Mouse (Mus musculus) bone marrow, adult 2 months (tissue): ENCODE data around the gene Nxn. TPM values are rescaled to one million over a fixed set of nuclear protein-coding genes. Genes with fewer than 3 reads are reported as not detected.

ENCODE experiments used
- H3K27ac ChIP-seq: fragments of 200-500 bp; 2 replicates; pipeline ENCODE4 v1.5.1; 2012; ENCODE audit warnings: low read depth, mild to moderate bottlenecking, control low read depth, inconsistent platforms, low read length; ENCODE audit not compliant: control insufficient read depth, poor library complexity, insufficient read depth
- H3K4me1 ChIP-seq: fragments of 200-500 bp; 2 replicates; pipeline ENCODE4 v1.6.1; 2011; ENCODE audit warnings: low read length; ENCODE audit not compliant: control insufficient read depth, insufficient read depth
- H3K4me3 ChIP-seq: fragments of 200-500 bp; replicated peaks from 2 replicates; pipeline ENCODE3; 2011; ENCODE audit warnings: mild to moderate bottlenecking, low read depth, low read length, control low read depth; ENCODE audit not compliant: control insufficient read depth
- CTCF ChIP-seq: fragments of 200-500 bp; IDR thresholded peaks from 2 replicates; pipeline ENCODE4 v1.5.1; 2011; ENCODE audit warnings: low read length, control low read depth; ENCODE audit not compliant: control insufficient read depth, insufficient read depth
- POLR2A ChIP-seq: fragments of 200-500 bp; IDR thresholded peaks from 2 replicates; pipeline ENCODE4 v1.6.1; 2011; ENCODE audit warnings: low read depth, mild to moderate bottlenecking, control low read depth, low read length, borderline replicate concordance; ENCODE audit not compliant: control insufficient read depth
- WGBS: fragments of 180-500 bp; shearing (Covaris S2); methylation state at CpG from one replicate; pipeline ENCODE4 v1.1.7; 2018; 5-methylcytosine and 5-hydroxymethylcytosine counted together
- polyA plus RNA-seq: library from polyadenylated mRNA; stranded (reverse); fragments of >200 nt; gene quantifications from 2 replicates; pipeline ENCODE4 v1.2.4, GENCODE M21; 2011; ENCODE audit warnings: low replicate concordance; ENCODE audit not compliant: missing spikeins, insufficient read depth, insufficient read length

The Nxn gene
- polyA plus RNA-seq, 1 experiment: 14.4 TPM

- H3K27ac ChIP-seq: no peak overlapping the region
- WGBS: 53% methylated on average over 5 of the region's 5 CpGs
- peaks cover 1% of the 10 kb centered on the region; the same call in 1 of the 2 replicates for H3K4me1 ChIP-seq
- H3K4me3 ChIP-seq: no peak overlapping the region
- TF ChIP-seq POLR2A: no peak
- TF ChIP-seq CTCF: no peak
These were observed 89.1 kb downstream of the Nxn start for GRCm38 (mm10) chr11:76309868-76310267.

- WGBS: 75% methylated on average over 6 of the region's 6 CpGs
- H3K4me1 ChIP-seq: peaks cover 1% of the 10 kb centered on the region; the same call in 1 of the 2 replicates
- no peak overlapping the region for H3K4me3 ChIP-seq
- TF ChIP-seq CTCF (no peak), POLR2A (no peak)
- no peak overlapping the region for H3K27ac ChIP-seq
These were observed 89.9 kb downstream of the Nxn start for GRCm38 (mm10) chr11:76309072-76309471.

GRCm38 (mm10) chr11:76306769-76307168 lies 92.2 kb downstream of the Nxn start:
- 7% methylated on average over 4 of the region's 4 CpGs for WGBS
- no peak for TF ChIP-seq CTCF
- TF ChIP-seq POLR2A: no peak
- Histone ChIP-seq H3K4me1 (peaks cover 1% of the 10 kb centered on the region; the same call in 1 of the 2 replicates), H3K27ac (no peak overlapping the region), H3K4me3 (no peak overlapping the region)

- 70% methylated on average over 4 of the region's 4 CpGs for WGBS
- no peak overlapping the region for H3K27ac ChIP-seq
- TF ChIP-seq CTCF (no peak), POLR2A (no peak)
- no peak overlapping the region for H3K4me3 ChIP-seq
- peaks cover 1% of the 10 kb centered on the region; the same call in 1 of the 2 replicates for H3K4me1 ChIP-seq
These were observed 93.4 kb downstream of the Nxn start for GRCm38 (mm10) chr11:76305571-76305970.

- WGBS: 77% methylated on average over 10 of the region's 11 CpGs
- no peak for TF ChIP-seq POLR2A
- TF ChIP-seq CTCF: no peak
- Histone ChIP-seq H3K27ac (no peak overlapping the region), H3K4me1 (peaks cover 1% of the 10 kb centered on the region; the same call in 1 of the 2 replicates), H3K4me3 (no peak overlapping the region)
These were observed 95.6 kb downstream of the Nxn start for GRCm38 (mm10) chr11:76303368-76303767.

GRCm38 (mm10) chr11:76300862-76301261 lies 98.1 kb downstream of the Nxn start:
- Histone ChIP-seq H3K4me1 (no peaks in the 10 kb centered on the region; the same call in 1 of the 2 replicates), H3K27ac (no peak overlapping the region), H3K4me3 (no peak overlapping the region)
- WGBS: 84% methylated on average over 5 of the region's 5 CpGs
- TF ChIP-seq POLR2A: no peak

- Histone ChIP-seq H3K4me1 (no peaks in the 10 kb centered on the region), H3K4me3 (no peak overlapping the region), H3K27ac (no peak overlapping the region)
- no peak for TF ChIP-seq POLR2A
- no peak for TF ChIP-seq CTCF
- 80% methylated on average over 9 of the region's 9 CpGs for WGBS
These were observed 100.4 kb downstream of the Nxn start for GRCm38 (mm10) chr11:76298457-76299000.

GRCm38 (mm10) chr11:76297252-76297651 lies 101.7 kb downstream of the Nxn start:
- WGBS: 75% methylated on average over 9 of the region's 9 CpGs
- no peak for TF ChIP-seq CTCF
- TF ChIP-seq POLR2A: no peak
- H3K27ac ChIP-seq: no peak overlapping the region
- no peaks in the 10 kb centered on the region; the same call in 1 of the 2 replicates for H3K4me1 ChIP-seq
- no peak overlapping the region for H3K4me3 ChIP-seq

GRCm38 (mm10) chr11:76294836-76295235 lies 104.1 kb downstream of the Nxn start:
- Histone ChIP-seq H3K4me1 (no peaks in the 10 kb centered on the region; the same call in 1 of the 2 replicates), H3K27ac (no peak overlapping the region), H3K4me3 (no peak overlapping the region)
- TF ChIP-seq POLR2A (no peak), CTCF (no peak)
- WGBS: 82% methylated on average over 9 of the region's 9 CpGs
